Mouse (Mus musculus) stomach, postnatal 0 days (tissue): ENCODE data around the gene Rtf1.

Source experiments
- CTCF ChIP-seq: IDR thresholded peaks from 2 replicates; pipeline ENCODE4 v1.5.1; 2016; ENCODE audit warnings: antibody characterized with exemption, low read depth, mild to moderate bottlenecking, moderate library complexity
- EP300 ChIP-seq: optimal IDR thresholded peaks from 2 replicates; pipeline ENCODE3; 2016; ENCODE audit warnings: antibody characterized with exemption

DNA sequence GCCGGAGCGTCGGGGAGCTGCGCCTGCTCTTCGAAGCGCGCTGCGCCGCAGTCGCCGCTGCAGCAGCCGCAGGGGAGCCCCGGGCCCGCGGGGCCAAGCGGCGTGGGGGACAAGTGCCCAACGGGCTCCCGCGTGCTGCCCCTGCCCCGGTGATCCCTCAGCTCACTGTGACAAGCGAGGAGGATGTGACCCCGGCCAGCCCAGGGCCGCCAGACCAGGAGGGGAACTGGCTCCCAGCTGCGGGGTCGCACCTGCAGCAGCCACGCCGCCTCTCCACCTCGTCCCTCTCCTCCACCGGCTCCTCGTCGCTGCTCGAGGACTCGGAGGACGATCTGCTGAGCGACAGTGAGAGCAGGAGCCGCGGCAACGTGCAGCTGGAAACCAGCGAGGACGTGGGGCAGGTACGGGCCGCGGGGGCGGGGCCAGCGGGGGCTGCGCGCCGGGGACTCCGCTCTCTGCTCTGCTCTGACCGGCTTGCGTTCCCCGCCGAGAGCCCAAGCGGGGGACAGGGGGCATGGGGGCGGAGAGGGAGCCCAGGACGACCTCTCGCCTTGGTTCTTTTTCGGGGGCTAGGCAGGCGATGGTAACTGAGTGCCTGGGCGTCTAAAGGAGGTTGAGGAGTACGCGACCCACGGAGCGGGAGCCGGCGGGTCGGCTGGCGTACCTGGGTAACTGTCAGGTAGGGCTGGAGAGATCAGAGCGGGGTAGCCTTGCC is 67.8 kb downstream of the Rtf1 start:
- TF ChIP-seq CTCF (no peak), EP300 (no peak)
